Mouse (Mus musculus) bone marrow macrophage, adult 2 months (primary cell): ENCODE data around the gene Mmp17. TPM values are rescaled to one million over a fixed set of nuclear protein-coding genes. Genes with fewer than 3 reads are reported as not detected.

ENCODE experiments used
- H3K27ac ChIP-seq: 2 replicates; pipeline ENCODE4 v1.5.1; 2012; ENCODE audit warnings: low read depth, low read length; ENCODE audit not compliant: insufficient read depth
- H3K4me1 ChIP-seq: 2 replicates; pipeline ENCODE4 v1.6.1; 2012; ENCODE audit warnings: low read length; ENCODE audit not compliant: control insufficient read depth, insufficient read depth
- H3K4me3 ChIP-seq: 2 replicates; pipeline ENCODE4 v1.5.1; 2012; ENCODE audit warnings: mild to moderate bottlenecking, low read length, moderate library complexity; ENCODE audit not compliant: insufficient read depth
- CTCF ChIP-seq: IDR thresholded peaks from 2 replicates; pipeline ENCODE4 v1.5.1; 2012; ENCODE audit warnings: low read depth, mild to moderate bottlenecking, low read length, moderate library complexity
- POLR2A ChIP-seq: IDR thresholded peaks from 2 replicates; pipeline ENCODE4 v1.6.1; 2012; ENCODE audit warnings: mild to moderate bottlenecking, low read depth, low read length, borderline replicate concordance
- polyA plus RNA-seq: library from polyadenylated mRNA; stranded (reverse); fragments of >200 nt; gene quantifications from 2 replicates; pipeline ENCODE4 v1.2.4, GENCODE M21; 2012; ENCODE audit not compliant: missing spikeins, insufficient read depth, insufficient read length

Gene Mmp17
- 0.08 and 0.20 TPM in 2 replicates for polyA plus RNA-seq

- Histone ChIP-seq H3K4me3 (peak within 1 kb of the TSS; percentile 87), H3K27ac (no peak within 1 kb of the TSS), H3K4me1 (peaks cover 2% of the 10 kb centered on the region; the same call in 1 of the 2 replicates)
- TF ChIP-seq POLR2A: no peak
- TF ChIP-seq CTCF: peak; percentile 84
Observed at GRCm38 (mm10) chr5:129583761-129584582, at the start of gene Mmp17. TSS of gene Mmp17 (plus strand) at chr5:129584169.

- TF ChIP-seq POLR2A: no peak
- no peak for TF ChIP-seq CTCF
- no peak overlapping the region for H3K27ac ChIP-seq
- no peaks in the 10 kb centered on the region for H3K4me1 ChIP-seq
- no peak overlapping the region for H3K4me3 ChIP-seq
Observed at GRCm38 (mm10) chr5:129534500-129534899, 49.5 kb upstream of the Mmp17 start.

- H3K4me3 ChIP-seq: no peak overlapping the region
- H3K27ac ChIP-seq: no peak overlapping the region
- TF ChIP-seq CTCF (no peak), POLR2A (no peak)
- H3K4me1 ChIP-seq: no peaks in the 10 kb centered on the region
Observed at GRCm38 (mm10) chr5:129535021-129535420, 48.9 kb upstream of the Mmp17 start.

GRCm38 (mm10) chr5:129535431-129535830, 48.5 kb upstream of the Mmp17 start:
- TF ChIP-seq CTCF (no peak), POLR2A (no peak)
- H3K4me3 ChIP-seq: no peak overlapping the region
- H3K27ac ChIP-seq: no peak overlapping the region
- H3K4me1 ChIP-seq: no peaks in the 10 kb centered on the region

GRCm38 (mm10) chr5:129538826-129539225, 45.1 kb upstream of the Mmp17 start:
- Histone ChIP-seq H3K27ac (no peak overlapping the region), H3K4me1 (peaks cover 4% of the 10 kb centered on the region), H3K4me3 (no peak overlapping the region)
- no peak for TF ChIP-seq CTCF
- no peak for TF ChIP-seq POLR2A

- Histone ChIP-seq H3K4me1 (peaks cover 5% of the 10 kb centered on the region), H3K4me3 (no peak overlapping the region), H3K27ac (no peak overlapping the region)
- TF ChIP-seq POLR2A: no peak
- TF ChIP-seq CTCF: no peak
Observed at GRCm38 (mm10) chr5:129542236-129542635, 41.7 kb upstream of the Mmp17 start.

- H3K4me3 ChIP-seq: no peak overlapping the region
- no peak overlapping the region for H3K27ac ChIP-seq
- TF ChIP-seq POLR2A (no peak), CTCF (no peak)
- peaks cover 5% of the 10 kb centered on the region for H3K4me1 ChIP-seq
Observed at GRCm38 (mm10) chr5:129545787-129546186, 38.2 kb upstream of the Mmp17 start.

GRCm38 (mm10) chr5:129549716-129550115, 34.3 kb upstream of the Mmp17 start:
- Histone ChIP-seq H3K4me3 (no peak overlapping the region), H3K4me1 (no peaks in the 10 kb centered on the region)
- no peak for TF ChIP-seq POLR2A
- TF ChIP-seq CTCF: no peak

GRCm38 (mm10) chr5:129550790-129551189, 33.2 kb upstream of the Mmp17 start:
- Histone ChIP-seq H3K4me3 (no peak overlapping the region), H3K4me1 (no peaks in the 10 kb centered on the region), H3K27ac (no peak overlapping the region)
- TF ChIP-seq CTCF (no peak), POLR2A (no peak)

More at GRCm38 (mm10) chr5:129549716-129550115, 34.3 kb upstream of the Mmp17 start:
- no peak overlapping the region for H3K27ac ChIP-seq

GRCm38 (mm10) chr5:129551991-129552390, 32.0 kb upstream of the Mmp17 start:
- TF ChIP-seq POLR2A (no peak), CTCF (no peak)
- Histone ChIP-seq H3K27ac (no peak overlapping the region), H3K4me1 (no peaks in the 10 kb centered on the region), H3K4me3 (no peak overlapping the region)

GRCm38 (mm10) chr5:129553642-129554041, 30.3 kb upstream of the Mmp17 start:
- H3K4me1 ChIP-seq: no peaks in the 10 kb centered on the region
- H3K4me3 ChIP-seq: no peak overlapping the region
- TF ChIP-seq CTCF: no peak
- no peak for TF ChIP-seq POLR2A
- H3K27ac ChIP-seq: no peak overlapping the region
